Comparison of ENCODE assay signal across 34 mouse cellular contexts in genomic region chr8:7936596-7936995, GRCm38 (mm10).
"Had no signal": no experiment of that assay in that cellular context is flagged by ENCODE, and none has a peak within 500 bp of the region (broad histone marks: within the 10 kb centered on the region; RNA-seq: fewer than 3 reads in every experiment).

No protein-coding gene starts in this region.

- H3K27ac ChIP-seq: heart, adult 2 months; heart, embryonic 10.5 days; heart, embryonic 13.5 days; heart, embryonic 15.5 days; hindbrain, embryonic 10.5 days; hindbrain, embryonic 12.5 days; hindbrain, embryonic 13.5 days; hindbrain, embryonic 14.5 days; hindbrain, embryonic 15.5 days; hindbrain, postnatal 0 days; kidney, embryonic 15.5 days; kidney, postnatal 0 days; layer of hippocampus, adult 2 months; left cerebral cortex, adult 2 months had no signal

- H3K27me3 ChIP-seq: heart, embryonic 12.5 days; heart, embryonic 13.5 days; heart, embryonic 15.5 days; hindbrain, embryonic 12.5 days; hindbrain, embryonic 13.5 days; hindbrain, embryonic 15.5 days; kidney, embryonic 15.5 days had no signal

- H3K9ac ChIP-seq: heart, embryonic 12.5 days; heart, embryonic 13.5 days; heart, embryonic 15.5 days; hindbrain, embryonic 12.5 days; hindbrain, embryonic 13.5 days; hindbrain, embryonic 14.5 days; hindbrain, embryonic 15.5 days; kidney, embryonic 15.5 days had no signal

- H3K9me3 ChIP-seq: heart, embryonic 10.5 days; heart, embryonic 12.5 days; heart, embryonic 13.5 days; heart, embryonic 15.5 days; hindbrain, embryonic 10.5 days; hindbrain, embryonic 12.5 days; hindbrain, embryonic 13.5 days; hindbrain, embryonic 15.5 days; kidney, embryonic 15.5 days had no signal

- DNase-seq: heart, adult 2 months; heart, postnatal 10 days; heart, postnatal 14 days; heart, postnatal 36 days; heart, postnatal 4 days; kidney, adult 11 months; kidney, adult 18-20 months; kidney, adult 2 months; kidney, adult 8-10 months; kidney, adult 9 months; kidney, postnatal 10 days; kidney, postnatal 14 days; kidney, postnatal 25 days; kidney, postnatal 36 days; kidney, postnatal 4 days; layer of hippocampus, adult 9-11 months; layer of hippocampus, postnatal 36 days had no signal

- H3K4me2 ChIP-seq: heart, embryonic 11.5 days; heart, embryonic 12.5 days; heart, embryonic 13.5 days; heart, embryonic 15.5 days; hindbrain, embryonic 12.5 days; hindbrain, embryonic 13.5 days; hindbrain, embryonic 14.5 days; hindbrain, embryonic 15.5 days; kidney, embryonic 15.5 days had no signal

- H3K4me1 ChIP-seq: heart, embryonic 10.5 days; heart, embryonic 12.5 days; heart, embryonic 13.5 days; heart, embryonic 15.5 days; hindbrain, embryonic 10.5 days; hindbrain, embryonic 12.5 days; hindbrain, embryonic 13.5 days; hindbrain, embryonic 15.5 days; kidney, embryonic 15.5 days had no signal

- H3K36me3 ChIP-seq: heart, embryonic 10.5 days; heart, embryonic 12.5 days; heart, embryonic 13.5 days; heart, embryonic 15.5 days; hindbrain, embryonic 10.5 days; hindbrain, embryonic 12.5 days; hindbrain, embryonic 13.5 days; hindbrain, embryonic 15.5 days; kidney, embryonic 15.5 days had no signal

- H3K4me3 ChIP-seq: heart, adult 2 months; heart, embryonic 10.5 days; heart, embryonic 12.5 days; heart, embryonic 13.5 days; heart, embryonic 15.5 days; hindbrain, embryonic 10.5 days; hindbrain, embryonic 12.5 days; hindbrain, embryonic 13.5 days; hindbrain, embryonic 15.5 days; kidney, embryonic 15.5 days; layer of hippocampus, adult 2 months; left cerebral cortex, adult 2 months had no signal

- ATAC-seq: hindbrain, embryonic 16.5 days; hindbrain, postnatal 0 days; inflammation-experienced regulatory T-cells, adult 6 months had no signal
